Mouse (Mus musculus) urinary bladder, postnatal 10 days (tissue): ENCODE measurements around the gene Mad2l1bp.

Experiments used
- DNase-seq: peaks from one replicate; pipeline ENCODE4 v3.0.0; 2022; ENCODE audit warnings: low spot score

Mad2l1bp gene

GRCm38 (mm10) chr17:46156680-46157079 lies 3.3 kb upstream of the Mad2l1bp start:
- DNase-seq = no peak

GRCm38 (mm10) chr17:46154336-46154735 lies 983 bp upstream of the Mad2l1bp start:
- DNase-seq = no peak

GRCm38 (mm10) chr17:46143578-46144423 lies 9.6 kb downstream of the Mad2l1bp start, which contains the start of gene Rsph9:
Gene Rsph9, minus strand, starts transcription at chr17:46144216.
- peak; percentile 44 for DNase-seq

- no peak for DNase-seq
Measured at GRCm38 (mm10) chr17:46139872-46140271, 13.5 kb downstream of the Mad2l1bp start.

GRCm38 (mm10) chr17:46138563-46139236 lies 14.7 kb downstream of the Mad2l1bp start:
- DNase-seq = no peak

- no peak for DNase-seq
Measured at GRCm38 (mm10) chr17:46132862-46133261, 20.5 kb downstream of the Mad2l1bp start.

- no peak for DNase-seq
Measured at GRCm38 (mm10) chr17:46132058-46132718, 21.2 kb downstream of the Mad2l1bp start.

GRCm38 (mm10) chr17:46129741-46130498 lies 23.4 kb downstream of the Mad2l1bp start:
- no peak for DNase-seq

- DNase-seq = no peak
Measured at GRCm38 (mm10) chr17:46127814-46128493, 25.4 kb downstream of the Mad2l1bp start.

- no peak for DNase-seq
Measured at GRCm38 (mm10) chr17:46126608-46127007, 26.7 kb downstream of the Mad2l1bp start.

- DNase-seq = no peak
Measured at GRCm38 (mm10) chr17:46123953-46124700, 29.2 kb downstream of the Mad2l1bp start.

- DNase-seq = no peak
Measured at GRCm38 (mm10) chr17:46123285-46123684, 30.1 kb downstream of the Mad2l1bp start.

- DNase-seq = no peak
Measured at GRCm38 (mm10) chr17:46122791-46123190, 30.6 kb downstream of the Mad2l1bp start.

- no peak for DNase-seq
Measured at GRCm38 (mm10) chr17:46119641-46120040, 33.7 kb downstream of the Mad2l1bp start.

GRCm38 (mm10) chr17:46118423-46118850 lies 34.9 kb downstream of the Mad2l1bp start:
- DNase-seq = no peak

GRCm38 (mm10) chr17:46117623-46118422 lies 35.5 kb downstream of the Mad2l1bp start:
- DNase-seq = no peak

- DNase-seq = no peak
Measured at GRCm38 (mm10) chr17:46116881-46117280, 36.5 kb downstream of the Mad2l1bp start.

- DNase-seq = no peak
Measured at GRCm38 (mm10) chr17:46116138-46116537, 37.2 kb downstream of the Mad2l1bp start.

- no peak for DNase-seq
Measured at GRCm38 (mm10) chr17:46115489-46115888, 37.9 kb downstream of the Mad2l1bp start.
